Mouse (Mus musculus) ES-Bruce4 (cell line): ENCODE measurements around the gene Vmn1r37. TPM values are rescaled to one million over a fixed set of nuclear protein-coding genes. Genes with fewer than 3 reads are reported as not detected.
"Not testable (repeated sequence)": the region's sequence is repeated elsewhere in the genome, so short reads cannot be mapped to it uniquely, and the experiment has no call there.

Experiments used
- H3K27ac ChIP-seq: 2 replicates; pipeline ENCODE4 v1.5.1; 2012; ENCODE audit warnings: low read length, inconsistent platforms; ENCODE audit not compliant: insufficient read depth
- H3K27me3 ChIP-seq: 2 replicates; pipeline ENCODE4 v1.6.1; 2012; ENCODE audit warnings: mild to moderate bottlenecking, low read length, inconsistent platforms; ENCODE audit not compliant: control insufficient read depth, poor library complexity, insufficient read depth, severe bottlenecking
- H3K36me3 ChIP-seq: 2 replicates; pipeline ENCODE4 v1.6.1; 2012; ENCODE audit warnings: inconsistent platforms, mild to moderate bottlenecking, low read length, moderate library complexity; ENCODE audit not compliant: control insufficient read depth, poor library complexity, insufficient read depth, severe bottlenecking
- H3K4me1 ChIP-seq: one replicate; pipeline ENCODE4 v1.8.1; 2011; ENCODE audit warnings: low read length; ENCODE audit not compliant: control insufficient read depth, insufficient read depth
- H3K4me3 ChIP-seq: 2 replicates; pipeline ENCODE4 v1.5.1; 2011; ENCODE audit warnings: low read depth, mild to moderate bottlenecking, low read length
- H3K9ac ChIP-seq: 2 replicates; pipeline ENCODE4 v1.6.1; 2012; ENCODE audit warnings: low read depth, mild to moderate bottlenecking, inconsistent platforms; ENCODE audit not compliant: poor library complexity, severe bottlenecking
- H3K9me3 ChIP-seq: replicated peaks from 2 replicates; pipeline ENCODE4 v1.6.1; 2012; ENCODE audit warnings: mild to moderate bottlenecking, low read length, inconsistent platforms; ENCODE audit not compliant: control insufficient read depth, poor library complexity, insufficient read depth, severe bottlenecking
- CTCF ChIP-seq: IDR thresholded peaks from one replicate; pipeline ENCODE4 v1.8.1; 2011; ENCODE audit warnings: low read depth, low read length
- EP300 ChIP-seq: IDR thresholded peaks from 2 replicates; pipeline ENCODE4 v1.6.1; 2011; ENCODE audit warnings: low read depth, low read length; ENCODE audit not compliant: insufficient read depth
- POLR2A ChIP-seq: IDR thresholded peaks from one replicate; pipeline ENCODE4 v1.8.1; 2011; ENCODE audit warnings: low read length; ENCODE audit not compliant: insufficient read depth
- polyA plus RNA-seq: library from polyadenylated mRNA; stranded (reverse); fragments of >200 nt; gene quantifications from 2 replicates; pipeline ENCODE4 v1.2.4, GENCODE M21; 2011; ENCODE audit warnings: low read depth; ENCODE audit not compliant: missing spikeins, insufficient read depth, insufficient read length

Gene Vmn1r37
- polyA plus RNA-seq = not detected in 2 replicates

DNA sequence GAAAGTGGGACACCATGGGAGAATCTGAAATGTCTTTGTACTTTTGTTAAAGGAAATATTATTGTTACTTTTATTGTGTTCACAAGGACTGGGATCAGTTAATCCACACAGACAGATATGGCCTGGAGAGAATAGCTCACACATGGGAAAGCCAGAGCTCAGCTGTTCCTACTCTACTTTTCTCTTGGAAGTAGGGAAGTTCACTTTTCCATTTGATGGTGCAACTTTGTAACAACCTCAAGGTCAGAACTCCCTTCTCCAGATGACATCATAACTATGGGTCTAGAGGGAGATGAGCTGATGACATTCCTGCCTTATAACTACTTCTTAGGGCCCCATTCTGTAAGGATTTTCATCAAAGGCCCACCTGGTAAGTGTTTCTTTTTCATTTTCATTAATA is at the start of gene Vmn1r37:
Gene Vmn1r37, plus strand, starts transcription at position 301 of the 400 bp plus-strand sequence.
- H3K4me1 ChIP-seq, H3K27ac ChIP-seq, H3K9me3 ChIP-seq, H3K36me3 ChIP-seq, H3K4me3 ChIP-seq, H3K27me3 ChIP-seq, H3K9ac ChIP-seq: not testable (repeated sequence)

DNA sequence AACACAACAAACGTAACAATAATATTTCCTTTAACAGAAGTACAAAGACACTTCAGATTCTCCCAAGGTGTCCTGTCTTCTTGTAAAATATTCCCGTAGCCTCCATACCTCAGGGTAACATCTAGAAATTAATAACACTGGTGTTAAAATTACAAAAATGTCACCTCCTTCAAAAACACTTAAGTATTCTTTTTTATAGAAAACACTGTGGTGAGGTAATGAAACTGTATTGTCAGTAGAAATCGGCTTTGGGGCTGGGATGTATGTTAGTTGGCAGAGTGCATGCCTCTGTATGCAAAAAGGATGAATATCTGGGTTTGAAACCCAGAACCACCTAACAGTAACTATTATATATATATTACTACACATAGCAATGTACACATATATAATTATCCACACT is 43.4 kb upstream of the Vmn1r37 start, which contains the start of gene Vmn1r35:
Gene Vmn1r35, minus strand, starts transcription at position 101 of the 400 bp plus-strand sequence.
- Histone ChIP-seq H3K27ac (no peak within 1 kb of the TSS), H3K27me3 (no peaks in the 10 kb centered on the region), H3K9ac (no peak within 1 kb of the TSS), H3K36me3 (no peaks in the 10 kb centered on the region), H3K4me1 (no peaks in the 10 kb centered on the region), H3K9me3 (no peaks in the 10 kb centered on the region), H3K4me3 (no peak within 1 kb of the TSS)
- TF ChIP-seq EP300 (no peak), POLR2A (no peak), CTCF (no peak)

DNA sequence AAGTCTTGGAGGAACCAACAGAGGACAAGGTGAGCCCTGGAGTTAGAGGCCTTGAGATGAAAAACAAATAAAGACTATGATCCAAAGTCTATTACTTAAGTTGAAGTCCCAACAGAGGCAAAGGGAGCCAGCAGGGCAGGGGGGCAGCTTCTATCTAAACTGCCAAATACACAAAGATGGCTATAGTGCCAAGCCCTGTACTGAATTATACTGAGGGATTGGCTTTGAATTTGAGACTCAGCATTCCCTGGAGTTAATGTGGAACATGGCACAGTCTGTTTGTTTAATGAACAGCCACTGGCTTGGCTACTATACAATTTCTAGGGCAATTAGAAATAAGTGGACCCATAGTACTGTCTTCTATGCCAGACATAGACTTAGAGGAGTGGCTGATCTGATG is 20.3 kb upstream of the Vmn1r37 start:
- TF ChIP-seq POLR2A (no peak), CTCF (no peak), EP300 (no peak)
- Histone ChIP-seq H3K4me1 (no peaks in the 10 kb centered on the region), H3K9me3 (no peaks in the 10 kb centered on the region), H3K9ac (no peak overlapping the region), H3K27me3 (no peaks in the 10 kb centered on the region), H3K36me3 (no peaks in the 10 kb centered on the region), H3K4me3 (no peak overlapping the region), H3K27ac (no peak overlapping the region)

GRCm38 (mm10) chr6:66713854-66714253 is 15.3 kb upstream of the Vmn1r37 start:
- H3K4me3 ChIP-seq = no peak overlapping the region
- TF ChIP-seq EP300 = no peak
- no peak for TF ChIP-seq CTCF
- no peak for TF ChIP-seq POLR2A
- H3K36me3 ChIP-seq = no peaks in the 10 kb centered on the region
- H3K4me1 ChIP-seq = no peaks in the 10 kb centered on the region
- H3K9ac ChIP-seq = no peak overlapping the region
- no peaks in the 10 kb centered on the region for H3K9me3 ChIP-seq
- no peak overlapping the region for H3K27ac ChIP-seq
- no peaks in the 10 kb centered on the region for H3K27me3 ChIP-seq

DNA sequence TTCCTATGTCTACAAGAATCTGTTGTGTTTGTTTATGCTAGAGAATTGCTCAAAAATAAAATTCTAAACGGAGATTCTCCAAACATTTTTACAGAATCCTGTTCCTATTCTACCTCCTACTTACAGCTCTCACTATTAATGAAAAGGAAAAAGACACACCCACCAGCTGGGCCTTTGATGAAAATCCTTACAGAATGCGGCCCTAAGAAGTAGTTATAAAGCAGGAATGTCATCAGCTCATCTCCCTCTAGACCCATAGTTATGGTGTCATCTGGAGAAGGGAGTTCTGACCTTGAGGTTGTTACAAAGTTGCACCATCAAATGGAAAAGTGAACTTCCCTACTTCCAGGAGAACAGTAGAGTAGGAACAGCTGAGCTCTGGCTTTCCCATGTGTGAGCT is 10.1 kb upstream of the Vmn1r37 start, which contains the start of gene Vmn1r36:
Gene Vmn1r36, minus strand, starts transcription at position 101 of the 400 bp plus-strand sequence.
- not testable (repeated sequence) for H3K27me3 ChIP-seq, H3K4me3 ChIP-seq, H3K4me1 ChIP-seq, H3K9ac ChIP-seq, H3K9me3 ChIP-seq, H3K27ac ChIP-seq, H3K36me3 ChIP-seq

GRCm38 (mm10) chr6:66782527-66782926 is 53.3 kb downstream of the Vmn1r37 start, which contains the start of gene Vmn1r38:
TSS of gene Vmn1r38 (minus strand) at chr6:66782627.
- H3K36me3 ChIP-seq, H3K4me3 ChIP-seq, H3K4me1 ChIP-seq, H3K9ac ChIP-seq, H3K27me3 ChIP-seq, H3K27ac ChIP-seq, H3K9me3 ChIP-seq: not testable (repeated sequence)

Other genes starting within 250 kb of the Vmn1r37 start
- 216 and 238 TPM in 2 replicates for gene Mad2l1, start 194.0 kb upstream of the Vmn1r37 start, polyA plus RNA-seq
- gene Vmn1r32, start 169.3 kb upstream of the Vmn1r37 start, polyA plus RNA-seq = not detected in 2 replicates
- gene Vmn1r33, start 111.1 kb upstream of the Vmn1r37 start, polyA plus RNA-seq = not detected in 2 replicates
- gene Vmn1r34, start 85.5 kb upstream of the Vmn1r37 start, polyA plus RNA-seq = not detected in 2 replicates
- gene Vmn1r35, start 43.5 kb upstream of the Vmn1r37 start, polyA plus RNA-seq = not detected in 2 replicates
- gene Vmn1r36, start 10.2 kb upstream of the Vmn1r37 start, polyA plus RNA-seq = not detected in 2 replicates
- gene Vmn1r38, start 53.2 kb downstream of the Vmn1r37 start, polyA plus RNA-seq = not detected in 2 replicates
- not detected in 2 replicates for gene Vmn1r39, start 81.2 kb downstream of the Vmn1r37 start, polyA plus RNA-seq
- gene Gng12, start 167.0 kb downstream of the Vmn1r37 start, polyA plus RNA-seq = 53.0 and 54.0 TPM in 2 replicates